Mouse (Mus musculus): ENCODE measurements around the gene Bcas1. TPM values are rescaled to one million over a fixed set of nuclear protein-coding genes. Genes with fewer than 3 reads are reported as not detected.

Bcas1 gene
- polyA plus RNA-seq, 1 experiment from 2014 or later = 1.1 TPM

DNA sequence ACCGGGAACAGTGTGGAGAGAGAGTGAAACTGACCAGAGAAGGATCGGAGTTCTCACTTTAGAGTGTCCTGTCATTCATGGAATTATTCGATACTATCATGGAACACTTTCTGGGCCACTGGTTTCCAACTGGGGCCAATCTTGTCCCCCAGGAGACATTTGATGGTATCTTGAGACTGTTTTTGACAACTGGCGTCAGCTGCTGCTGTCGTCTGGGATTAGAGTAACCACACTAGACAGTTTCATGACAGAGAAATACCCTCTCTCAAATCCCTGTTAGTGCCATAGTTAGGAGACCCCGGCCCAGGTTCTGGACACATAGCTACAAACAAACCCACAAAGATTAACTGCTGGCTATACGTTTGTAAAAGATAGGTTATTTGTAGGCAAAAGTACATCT is 124.0 kb downstream of the Bcas1 start:
- WGBS = 75% methylated on average over 7 of the region's 7 CpGs
- no peak for DNase-seq (ENCODE audit: low spot score)
- no peaks in the 10 kb centered on the region for H3K36me3 ChIP-seq (replicated peaks; ENCODE audit: control insufficient read depth, insufficient read depth, low read depth, low read length)

DNA sequence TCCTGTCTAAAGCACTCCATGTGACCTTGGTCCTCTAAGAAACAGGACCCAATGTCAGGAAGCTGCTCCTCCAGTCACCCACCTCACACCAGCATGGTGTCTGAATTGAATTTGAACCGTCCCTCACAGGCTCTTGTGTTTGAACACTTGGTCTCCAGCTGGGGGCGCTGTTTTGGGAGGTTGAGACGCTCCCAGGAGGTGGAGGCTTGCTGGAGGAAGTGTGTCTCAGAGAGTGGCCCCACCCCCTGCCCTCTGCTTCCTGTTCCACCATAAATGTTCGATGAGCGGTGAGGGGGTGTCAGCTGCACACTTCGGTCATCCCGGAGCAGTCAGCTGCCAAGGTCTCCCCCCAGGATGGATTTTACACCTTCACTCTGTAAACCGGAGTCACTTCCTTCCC is 124.8 kb downstream of the Bcas1 start:
- no peaks in the 10 kb centered on the region for H3K36me3 ChIP-seq (replicated peaks; ENCODE audit: control insufficient read depth, insufficient read depth, low read depth, low read length)
- H3K4me3 ChIP-seq (ENCODE audit: low read depth, low read length) = no peak overlapping the region
- H3K4me1 ChIP-seq (ENCODE audit: control insufficient read depth, insufficient read depth, low read length) = peaks cover 2% of the 10 kb centered on the region; the same call in 1 of the 2 replicates
- H3K27ac ChIP-seq (replicated peaks; ENCODE audit: low read depth, low read length) = no peak overlapping the region
- H3K4me2 ChIP-seq (ENCODE audit: low read depth, low read length) = no peak overlapping the region
- no peak for DNase-seq (ENCODE audit: low spot score)
- ATAC-seq (replicated peaks; ENCODE audit: insufficient number of reproducible peaks, low FRiP score, low TSS enrichment, low read depth) = no peak
- no peak overlapping the region for H3K9ac ChIP-seq (replicated peaks; ENCODE audit: low read length)
- H3K27me3 ChIP-seq (ENCODE audit: control insufficient read depth, insufficient read depth, low read length) = no peaks in the 10 kb centered on the region
- H3K9me3 ChIP-seq (replicated peaks; ENCODE audit: control insufficient read depth, low read length) = no peaks in the 10 kb centered on the region
- 83% methylated on average over 8 of the region's 8 CpGs for WGBS

More for the DNA sequence above, 124.0 kb downstream of the Bcas1 start:
- Histone ChIP-seq H3K27ac (replicated peaks; ENCODE audit: low read depth, low read length) (no peak overlapping the region), H3K9me3 (replicated peaks; ENCODE audit: control insufficient read depth, low read length) (no peaks in the 10 kb centered on the region), H3K4me2 (ENCODE audit: low read depth, low read length) (no peak overlapping the region), H3K4me1 (ENCODE audit: control insufficient read depth, insufficient read depth, low read length) (peaks cover 2% of the 10 kb centered on the region; the same call in 1 of the 2 replicates), H3K9ac (replicated peaks; ENCODE audit: low read length) (no peak overlapping the region), H3K4me3 (ENCODE audit: low read depth, low read length) (no peak overlapping the region), H3K27me3 (ENCODE audit: control insufficient read depth, insufficient read depth, low read length) (no peaks in the 10 kb centered on the region)
- ATAC-seq (replicated peaks; ENCODE audit: insufficient number of reproducible peaks, low FRiP score, low TSS enrichment, low read depth) = no peak

Other genes starting within 250 kb of the Bcas1 start
- gene Pfdn4, start 68.6 kb upstream of the Bcas1 start, polyA plus RNA-seq (2014; fragmentation: Nextera tagmentation; extraction: Ambion mirVana) = 115 and 134 TPM in 2 replicates
- not detected in 2 replicates for gene Cyp24a1, start 69.3 kb upstream of the Bcas1 start, polyA plus RNA-seq (2014; fragmentation: Nextera tagmentation; extraction: Ambion mirVana)
- gene 4930470P17Rik, start 174.2 kb upstream of the Bcas1 start, polyA plus RNA-seq (2014; fragmentation: Nextera tagmentation; extraction: Ambion mirVana) = not detected in 2 replicates

Data from embryonic facial prominence, embryonic 11.5 days (tissue).